Mouse (Mus musculus): Measurements from ENCODE around the gene Gm9195. TPM values are rescaled to one million over a fixed set of nuclear protein-coding genes. Genes with fewer than 3 reads are reported as not detected.

Gm9195 gene
- total RNA-seq, 2 experiments from 2014 or later: not detected

- DNase-seq (ENCODE audit: low spot score in 2 of 2): peak in 1 of 2 experiments; percentile 13
These were observed 44.2 kb downstream of the Gm9195 start for GRCm38 (mm10) chr14:72447141-72448091.

GRCm38 (mm10) chr14:72442936-72443335 lies 48.7 kb downstream of the Gm9195 start:
- DNase-seq (ENCODE audit: low spot score in 2 of 2): no peak

GRCm38 (mm10) chr14:72440929-72441328 lies 50.7 kb downstream of the Gm9195 start:
- no peak for DNase-seq (ENCODE audit: low spot score in 2 of 2)

- no peak for DNase-seq (ENCODE audit: low spot score in 2 of 2)
These were observed 51.2 kb downstream of the Gm9195 start for GRCm38 (mm10) chr14:72440436-72440835.

GRCm38 (mm10) chr14:72438976-72439375 lies 52.7 kb downstream of the Gm9195 start:
- DNase-seq (ENCODE audit: low spot score in 2 of 2): no peak

- no peak for DNase-seq (ENCODE audit: low spot score in 2 of 2)
These were observed 101.9 kb downstream of the Gm9195 start for GRCm38 (mm10) chr14:72389696-72390095.

- DNase-seq (ENCODE audit: low spot score in 2 of 2): no peak
These were observed 102.3 kb downstream of the Gm9195 start for GRCm38 (mm10) chr14:72389288-72389687.

- peak; percentile 19 to 41 for DNase-seq (ENCODE audit: low spot score in 2 of 2)
These were observed 114.4 kb downstream of the Gm9195 start for GRCm38 (mm10) chr14:72377224-72377623.

Other genes starting within 250 kb of the Gm9195 start
- gene Fndc3a, start 218.2 kb upstream of the Gm9195 start, total RNA-seq (2021): 10 to 100 TPM; 49.8 to 57.5 TPM